Mouse (Mus musculus) lung, embryonic 14.5 days (tissue): ENCODE results near the gene Tex26. TPM values are rescaled to one million over a fixed set of nuclear protein-coding genes. Genes with fewer than 3 reads are reported as not detected.

Experiments
- ATAC-seq: fragments of 200-750 bp; cut with Nextera tagmentation; 2 replicates; pipeline ENCODE4 v1.8.0; 2017; ENCODE audit warnings: mild to moderate bottlenecking, moderate TSS enrichment, moderate library complexity; ENCODE audit not compliant: insufficient read depth
- DNase-seq: peaks from one replicate; pipeline ENCODE4 v3.0.0-alpha.2; 2015
- H3K27ac ChIP-seq: fragments of 300-500 bp; sonication (generic); 2 replicates; pipeline ENCODE4 v1.5.1; 2014; ENCODE audit warnings: low read depth, mild to moderate bottlenecking, moderate library complexity
- H3K27me3 ChIP-seq: fragments of 300-500 bp; sonication (generic); 2 replicates; pipeline ENCODE4 v1.6.1; 2014; ENCODE audit warnings: low read length, control low read depth; ENCODE audit not compliant: insufficient read depth
- H3K36me3 ChIP-seq: fragments of 300-500 bp; sonication (generic); 2 replicates; pipeline ENCODE4 v1.6.1; 2014; ENCODE audit warnings: control low read depth; ENCODE audit not compliant: insufficient read depth
- H3K4me1 ChIP-seq: fragments of 300-500 bp; sonication (generic); 2 replicates; pipeline ENCODE4 v1.6.1; 2014; ENCODE audit warnings: antibody characterized with exemption, control low read depth; ENCODE audit not compliant: insufficient read depth
- H3K4me2 ChIP-seq: fragments of 300-500 bp; sonication (generic); 2 replicates; pipeline ENCODE4 v1.6.1; 2014; ENCODE audit warnings: mild to moderate bottlenecking
- H3K4me3 ChIP-seq: fragments of 300-500 bp; sonication (generic); 2 replicates; pipeline ENCODE4 v1.5.1; 2014; ENCODE audit warnings: low read depth, low read length
- H3K9ac ChIP-seq: fragments of 300-500 bp; sonication (generic); 2 replicates; pipeline ENCODE4 v1.6.1; 2014
- H3K9me3 ChIP-seq: fragments of 300-500 bp; sonication (generic); 2 replicates; pipeline ENCODE4 v1.6.1; 2016; ENCODE audit warnings: low read depth, low read length, control low read depth
- CTCF ChIP-seq: IDR thresholded peaks from 2 replicates; pipeline ENCODE4 v1.5.1; 2016; ENCODE audit warnings: antibody characterized with exemption, low read depth
- WGBS: fragments of 180-500 bp; shearing (Covaris S2); extraction: QIAGEN DNeasy Blood & Tissue Kit; methylation state at CpG from one replicate; pipeline ENCODE4 v1.1.7; 2014; 5-methylcytosine and 5-hydroxymethylcytosine counted together
- polyA plus RNA-seq: library from polyadenylated mRNA; unstranded; fragments of >200 nt; fragmentation: Nextera tagmentation; extraction: Ambion mirVana; gene quantifications from 2 replicates; pipeline ENCODE4 v1.2.1, GENCODE M21; 2014

Gene Tex26
- polyA plus RNA-seq, 1 experiment from 2014 or later: 0.64 TPM

- Histone ChIP-seq H3K9ac (no peak overlapping the region), H3K4me2 (no peak overlapping the region), H3K27me3 (no peaks in the 10 kb centered on the region), H3K4me1 (peaks cover 10% of the 10 kb centered on the region; the same call in 1 of the 2 replicates), H3K9me3 (no peaks in the 10 kb centered on the region), H3K36me3 (no peaks in the 10 kb centered on the region), H3K4me3 (no peak overlapping the region), H3K27ac (no peak overlapping the region)
- WGBS: 68% methylated on average over 15 of the region's 15 CpGs
- TF ChIP-seq CTCF: no peak
- DNase-seq (no peak), ATAC-seq (no peak)
These were observed 2.8 kb downstream of the Tex26 start for GRCm38 (mm10) chr5:149442277-149442660.

- no peaks in the 10 kb centered on the region for H3K27me3 ChIP-seq
- H3K27ac ChIP-seq: no peak overlapping the region
- ATAC-seq (no peak), DNase-seq (peak; percentile 42)
- WGBS: 52% methylated on average over 4 of the region's 4 CpGs
- H3K9ac ChIP-seq: no peak overlapping the region
- no peak overlapping the region for H3K4me2 ChIP-seq
- H3K4me3 ChIP-seq: no peak overlapping the region
- peaks cover 6% of the 10 kb centered on the region; the same call in 1 of the 2 replicates for H3K4me1 ChIP-seq
- no peak for TF ChIP-seq CTCF
- H3K9me3 ChIP-seq: peaks cover 5% of the 10 kb centered on the region
- H3K36me3 ChIP-seq: no peaks in the 10 kb centered on the region
These were observed 5.0 kb downstream of the Tex26 start for GRCm38 (mm10) chr5:149444451-149444850.

GRCm38 (mm10) chr5:149446495-149446894 is 7.0 kb downstream of the Tex26 start:
- Histone ChIP-seq H3K27me3 (no peaks in the 10 kb centered on the region), H3K27ac (no peak overlapping the region), H3K4me1 (no peaks in the 10 kb centered on the region), H3K4me2 (no peak overlapping the region), H3K9ac (no peak overlapping the region), H3K4me3 (no peak overlapping the region), H3K36me3 (no peaks in the 10 kb centered on the region), H3K9me3 (peaks cover 5% of the 10 kb centered on the region)
- DNase-seq: no peak
- TF ChIP-seq CTCF: no peak
- no peak for ATAC-seq
- 82% methylated on average over 7 of the region's 7 CpGs for WGBS

GRCm38 (mm10) chr5:149447733-149448132 is 8.3 kb downstream of the Tex26 start:
- peak; percentile 50 for TF ChIP-seq CTCF
- Histone ChIP-seq H3K4me2 (no peak overlapping the region), H3K9me3 (peaks cover 5% of the 10 kb centered on the region), H3K36me3 (no peaks in the 10 kb centered on the region), H3K27me3 (no peaks in the 10 kb centered on the region), H3K9ac (no peak overlapping the region), H3K27ac (no peak overlapping the region), H3K4me3 (no peak overlapping the region), H3K4me1 (no peaks in the 10 kb centered on the region)
- ATAC-seq (no peak), DNase-seq (no peak)
- WGBS: 81% methylated on average over 5 of the region's 5 CpGs

- H3K27me3 ChIP-seq: no peaks in the 10 kb centered on the region
These were observed 9.9 kb downstream of the Tex26 start for GRCm38 (mm10) chr5:149449406-149449805.

GRCm38 (mm10) chr5:149451209-149451681 is 11.8 kb downstream of the Tex26 start:
- H3K9me3 ChIP-seq: peaks cover 5% of the 10 kb centered on the region
- no peak overlapping the region for H3K27ac ChIP-seq
- no peak overlapping the region for H3K4me2 ChIP-seq
- H3K36me3 ChIP-seq: no peaks in the 10 kb centered on the region
- no peaks in the 10 kb centered on the region for H3K27me3 ChIP-seq
- ATAC-seq: no peak
- DNase-seq: no peak
- H3K4me3 ChIP-seq: no peak overlapping the region
- H3K9ac ChIP-seq: no peak overlapping the region
- TF ChIP-seq CTCF: no peak
- 43% methylated on average over 7 of the region's 7 CpGs for WGBS
- H3K4me1 ChIP-seq: no peaks in the 10 kb centered on the region

More at GRCm38 (mm10) chr5:149449406-149449805, 9.9 kb downstream of the Tex26 start:
- Histone ChIP-seq H3K9me3 (peaks cover 5% of the 10 kb centered on the region), H3K4me1 (no peaks in the 10 kb centered on the region), H3K9ac (no peak overlapping the region), H3K36me3 (no peaks in the 10 kb centered on the region), H3K27ac (no peak overlapping the region), H3K4me3 (no peak overlapping the region), H3K4me2 (no peak overlapping the region)
- no peak for TF ChIP-seq CTCF
- no peak for ATAC-seq
- WGBS: 79% methylated on average over 7 of the region's 7 CpGs
- DNase-seq: no peak

- Histone ChIP-seq H3K9me3 (no peaks in the 10 kb centered on the region), H3K4me1 (no peaks in the 10 kb centered on the region), H3K27ac (no peak overlapping the region), H3K9ac (no peak overlapping the region), H3K4me3 (no peak overlapping the region), H3K27me3 (no peaks in the 10 kb centered on the region), H3K4me2 (no peak overlapping the region), H3K36me3 (no peaks in the 10 kb centered on the region)
- whole genome bisulfite sequencing: 25% methylated on average over 6 of the region's 6 CpGs
- ATAC-seq (no peak; the same call in 1 of the 2 replicates), DNase-seq (peak; percentile 78)
- TF ChIP-seq CTCF: peak; percentile 86
These were observed 14.8 kb downstream of the Tex26 start for GRCm38 (mm10) chr5:149454281-149454680.
